Comparison of ENCODE assay signal across 11 mouse cellular contexts in the genomic region with DNA sequence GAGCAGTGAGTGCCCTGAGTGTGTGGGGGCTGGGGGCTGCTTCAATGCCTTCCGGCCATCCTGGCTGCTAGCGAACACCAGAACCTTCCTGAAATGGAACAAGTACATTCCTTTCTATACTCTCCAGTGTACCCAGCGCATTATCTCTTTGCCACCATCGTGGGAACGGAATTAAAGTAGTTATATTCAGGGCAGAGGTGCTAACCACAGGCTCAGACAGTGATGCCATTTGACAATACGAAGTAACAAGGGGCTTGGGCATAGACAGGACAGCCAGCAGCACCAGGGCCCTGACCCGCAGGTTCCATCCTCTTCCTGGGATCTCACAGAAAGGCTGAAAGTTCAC. TPM values are rescaled to one million over a fixed set of nuclear protein-coding genes. Genes with fewer than 3 reads are reported as not detected.
DNase-seq lines count a peak whose midpoint lies in the region; ATAC-seq and TF ChIP-seq lines count a peak whose summit lies in the region.
"Had no signal": no experiment of that assay in that cellular context is flagged by ENCODE, and none has a peak within 500 bp of the region (broad histone marks: within the 10 kb centered on the region; RNA-seq: fewer than 3 reads in every experiment).

No protein-coding gene starts in this region.

- H3K9me3 ChIP-seq in embryonic facial prominence, embryonic 13.5 days = no peaks in the 10 kb centered on the region
- no peaks in the 10 kb centered on the region for H3K9me3 ChIP-seq in embryonic facial prominence, embryonic 10.5 days
- H3K9me3 ChIP-seq: intestine, embryonic 15.5 days; neural tube, embryonic 12.5 days had no signal

- H3K4me3 ChIP-seq in embryonic facial prominence, embryonic 13.5 days = no peak overlapping the region
- H3K4me3 ChIP-seq in embryonic facial prominence, embryonic 10.5 days = no peak overlapping the region
- H3K4me3 ChIP-seq in kidney, adult 2 months (ENCODE audit: insufficient read depth, low read depth, low read length) = no peak overlapping the region
- H3K4me3 ChIP-seq: intestine, embryonic 15.5 days; neural tube, embryonic 12.5 days had no signal

- no peak for ATAC-seq in embryonic facial prominence, embryonic 13.5 days (ENCODE audit: insufficient number of reproducible peaks, insufficient read depth, low FRiP score, low TSS enrichment, low read depth)
- ATAC-seq: intestine, embryonic 15.5 days had no signal

- DNase-seq in embryonic facial prominence, embryonic 10.5 days (ENCODE audit: low spot score) = no peak
- DNase-seq in kidney, adult 2 months = no peak
- DNase-seq in kidney, adult 18-20 months = no peak
- peak; percentile 23 for DNase-seq in thymus, postnatal 0 days (ENCODE audit: low spot score)
- no peak for DNase-seq in thymus, postnatal 10 days (ENCODE audit: low spot score in 2 of 2)
- peak; percentile 40 for DNase-seq in thymus, postnatal 4 days
- no peak for DNase-seq in gastrocnemius, adult 18-20 months (ENCODE audit: low spot score)
- DNase-seq: gastrocnemius, postnatal 10 days had no signal

- no peak for TF ChIP-seq POLR2A in kidney, adult 2 months (IDR thresholded peaks at IDR 0.05; ENCODE audit: low read depth, low read length)

- WGBS in embryonic facial prominence, embryonic 13.5 days = 85% methylated on average over 7 of the region's 7 CpGs
- WGBS in embryonic facial prominence, embryonic 10.5 days = 86% methylated on average over 7 of the region's 7 CpGs
- WGBS in kidney, adult 2 months = 70% methylated on average over 7 of the region's 7 CpGs

- no peak overlapping the region for H3K27ac ChIP-seq in embryonic facial prominence, embryonic 13.5 days
- no peak overlapping the region for H3K27ac ChIP-seq in embryonic facial prominence, embryonic 10.5 days (replicated peaks)
- H3K27ac ChIP-seq in kidney, adult 2 months (ENCODE audit: insufficient read depth, low read depth, low read length) = peak overlapping the region; percentile 82
- H3K27ac ChIP-seq: intestine, embryonic 15.5 days; neural tube, embryonic 12.5 days had no signal

- H3K36me3 ChIP-seq in embryonic facial prominence, embryonic 13.5 days = peaks cover 73% of the 10 kb centered on the region
- peaks cover 77% of the 10 kb centered on the region for H3K36me3 ChIP-seq in embryonic facial prominence, embryonic 10.5 days (replicated peaks)
- no peaks in the 10 kb centered on the region for H3K36me3 ChIP-seq in kidney, adult 2 months (ENCODE audit: control insufficient read depth, insufficient read depth, low read length)

- H3K4me2 ChIP-seq in embryonic facial prominence, embryonic 13.5 days = no peak overlapping the region
- H3K4me2 ChIP-seq: intestine, embryonic 15.5 days; neural tube, embryonic 12.5 days had no signal

- no peaks in the 10 kb centered on the region for H3K27me3 ChIP-seq in embryonic facial prominence, embryonic 13.5 days
- H3K27me3 ChIP-seq in embryonic facial prominence, embryonic 10.5 days (replicated peaks; ENCODE audit: low read depth, poor library complexity, severe bottlenecking) = no peaks in the 10 kb centered on the region
- no peaks in the 10 kb centered on the region for H3K27me3 ChIP-seq in kidney, adult 2 months (replicated peaks; ENCODE audit: control insufficient read depth, insufficient read depth, low read length)
- H3K27me3 ChIP-seq: intestine, embryonic 15.5 days; neural tube, embryonic 12.5 days had no signal

- H3K4me1 ChIP-seq in embryonic facial prominence, embryonic 13.5 days = no peaks in the 10 kb centered on the region
- H3K4me1 ChIP-seq in embryonic facial prominence, embryonic 10.5 days = no peaks in the 10 kb centered on the region
- H3K4me1 ChIP-seq in kidney, adult 2 months (ENCODE audit: control insufficient read depth, insufficient read depth, low read length) = peaks cover 15% of the 10 kb centered on the region
- H3K4me1 ChIP-seq: intestine, embryonic 15.5 days; neural tube, embryonic 12.5 days had no signal

- TF ChIP-seq CTCF in kidney, adult 2 months (conservative IDR thresholded peaks at IDR 0.05; ENCODE audit: insufficient read depth, insufficient read length, low read depth, low read length) = no peak

- H3K9ac ChIP-seq in embryonic facial prominence, embryonic 13.5 days = peak overlapping the region; percentile 40; the same call in 1 of the 2 replicates
- H3K9ac ChIP-seq: intestine, embryonic 15.5 days; neural tube, embryonic 12.5 days had no signal

RNA-seq across cellular contexts. Expression of gene Klf2, which starts 34.8 kb away (rescaled TPM):
- 5.6 and 5.8 TPM in 2 replicates for polyA plus RNA-seq in embryonic facial prominence, embryonic 13.5 days (2015; fragmentation: Nextera tagmentation; extraction: Ambion mirVana)
- 3.1 and 3.7 TPM in 2 replicates for polyA plus RNA-seq in embryonic facial prominence, embryonic 10.5 days (2016; fragmentation: Nextera tagmentation; extraction: Ambion mirVana)
- 20.9 and 22.2 TPM in 2 replicates for polyA plus RNA-seq in kidney, adult 2 months (2012; rRNA removed)
- 16.8 and 21.4 TPM in 2 replicates for polyA plus RNA-seq in thymus, postnatal 0 days (2015; fragmentation: Nextera tagmentation; extraction: Ambion mirVana)
- total RNA-seq in gastrocnemius, adult 18-20 months (2021) = 10 to 100 TPM; 22.5 to 37.9 TPM

RNA-seq across cellular contexts. Expression of gene Gm10282, which starts 48.6 kb away (rescaled TPM):
- 26.9 and 55.7 TPM in 2 replicates for polyA plus RNA-seq in embryonic facial prominence, embryonic 13.5 days (2015; fragmentation: Nextera tagmentation; extraction: Ambion mirVana)
- 31.3 and 36.9 TPM in 2 replicates for polyA plus RNA-seq in embryonic facial prominence, embryonic 10.5 days (2016; fragmentation: Nextera tagmentation; extraction: Ambion mirVana)
- 1.8 and 2.8 TPM in 2 replicates for polyA plus RNA-seq in kidney, adult 2 months (2012; rRNA removed)
- 32.8 and 33.9 TPM in 2 replicates for polyA plus RNA-seq in thymus, postnatal 0 days (2015; fragmentation: Nextera tagmentation; extraction: Ambion mirVana)
- total RNA-seq in gastrocnemius, adult 18-20 months (2021) = 1 to 10 TPM; 1.8 to 3.4 TPM

Comparison
In these comparisons a context has a peak if more than half of its experiments do, and no peak if none do; other contexts are left out.
1. DNase-seq: peak in thymus, postnatal 0 days (single experiment) and thymus, postnatal 4 days (single experiment); none in embryonic facial prominence, embryonic 10.5 days (single experiment), kidney, adult 2 months (single experiment), kidney, adult 18-20 months (single experiment), thymus, postnatal 10 days (0 of 2) and gastrocnemius, adult 18-20 months (single experiment).